Mouse (Mus musculus) right cerebral cortex, postnatal 10 days (tissue): ENCODE results near the gene Lhfpl3.

Experiments
- DNase-seq, 2 experiments: peaks; one replicate each; pipeline ENCODE4 v3.0.0; 2021; ENCODE audit warnings: low spot score in 2 of 2

The Lhfpl3 gene

DNA sequence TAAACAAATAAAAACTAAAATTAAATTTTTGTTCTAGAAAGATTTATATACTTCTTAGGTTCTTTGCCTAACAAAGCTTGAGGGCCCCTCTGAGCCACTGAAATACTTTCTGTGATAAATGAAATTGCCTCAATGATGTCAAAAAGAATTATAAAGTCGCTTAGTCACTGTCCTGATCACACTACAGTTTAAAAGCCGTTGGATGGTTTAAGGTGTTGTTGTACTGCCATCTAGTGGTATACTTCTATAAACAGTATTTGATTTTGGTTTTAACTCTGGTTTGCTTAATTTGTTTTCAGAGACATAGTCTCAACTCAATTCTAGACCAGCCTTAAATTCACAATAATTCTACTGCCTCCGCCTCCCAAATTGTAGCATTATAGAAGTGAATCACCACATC is 539.0 kb downstream of the Lhfpl3 start:
- no peak for DNase-seq

DNA sequence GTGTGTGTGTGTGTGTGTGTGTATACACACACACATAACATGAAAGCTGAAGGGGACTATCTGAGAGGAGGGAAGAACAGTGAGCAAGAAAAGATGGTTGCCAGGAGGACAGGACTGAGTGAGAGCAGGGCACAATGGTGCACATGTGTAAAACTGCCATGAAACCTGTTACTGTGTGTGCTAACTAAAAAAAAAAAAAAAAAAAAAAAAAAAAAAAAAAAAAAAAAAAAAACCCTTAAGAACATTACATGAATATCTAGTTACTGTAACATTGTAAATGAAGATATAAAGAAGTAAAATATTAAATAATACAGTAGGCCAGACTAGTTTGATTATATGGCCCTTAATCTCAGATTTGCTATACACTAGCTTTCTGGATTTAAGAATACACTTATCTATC is 543.3 kb downstream of the Lhfpl3 start:
- DNase-seq: no peak
